Mouse (Mus musculus): ENCODE data around the gene Slc11a2.

GRCm38 (mm10) chr15:100402347-100402746, 22.5 kb downstream of the Slc11a2 start:
- TF ChIP-seq GATA1 (IDR thresholded peaks at IDR 0.05; ENCODE audit: borderline replicate concordance, low read length) (no peak), FLI1 (IDR thresholded peaks at IDR 0.05; ENCODE audit: low read length) (no peak)
